Mouse (Mus musculus) MEL (cell line): Measurements from ENCODE around the gene Rbms2. TPM values are rescaled to one million over a fixed set of nuclear protein-coding genes. Genes with fewer than 3 reads are reported as not detected.
A peak's percentile ranks its signal among the peaks of the same experiment; 100 is the strongest.

Experiments used
- DNase-seq: peaks from one replicate; pipeline ENCODE4 v3.0.0; 2011; ENCODE audit warnings: low read depth, low spot score
- H3K27ac ChIP-seq: 2 replicates; pipeline ENCODE4 v1.5.1; 2012; ENCODE audit warnings: low read depth, mild to moderate bottlenecking, control low read depth, low read length, moderate library complexity; ENCODE audit not compliant: control insufficient read depth
- H3K27me3 ChIP-seq, 2 experiments: fragments of 150-350 bp in 1 of 2; sonication (generic) in 1 of 2; 2 replicates each; pipeline ENCODE4 v1.6.1; 2012; ENCODE audit warnings: low read length in 2 of 2, mild to moderate bottlenecking in 2 of 2, improper control_type of control experiment in 1 of 2, moderate library complexity in 1 of 2; ENCODE audit not compliant: insufficient read depth in 2 of 2, control insufficient read depth in 1 of 2
- H3K36me3 ChIP-seq, 2 experiments: 2 replicates each; pipeline ENCODE4 v1.6.1; 2012 to 2014; ENCODE audit warnings: low read length in 2 of 2, improper control_type of control experiment in 1 of 2, inconsistent platforms in 1 of 2, mild to moderate bottlenecking in 1 of 2; ENCODE audit not compliant: insufficient read depth in 2 of 2, control insufficient read depth in 1 of 2
- H3K4me1 ChIP-seq, 2 experiments: fragments of 150-350 bp in 1 of 2; sonication (generic) in 1 of 2; 2 replicates each; pipeline ENCODE4 v1.6.1; 2012; ENCODE audit warnings: low read length in 2 of 2, improper control_type of control experiment in 1 of 2, mild to moderate bottlenecking in 1 of 2; ENCODE audit not compliant: insufficient read depth in 2 of 2, control insufficient read depth in 1 of 2
- H3K4me3 ChIP-seq, 2 experiments: fragments of 150-350 bp in 1 of 2; sonication (generic) in 1 of 2; 2 replicates each; pipeline ENCODE4 v1.5.1; 2012; ENCODE audit warnings: low read depth in 2 of 2, low read length in 2 of 2, mild to moderate bottlenecking in 2 of 2, moderate library complexity in 2 of 2, control low read depth in 1 of 2, improper control_type of control experiment in 1 of 2; ENCODE audit not compliant: control insufficient read depth in 1 of 2, insufficient read depth in 1 of 2
- H3K79me2 ChIP-seq: 2 replicates; pipeline ENCODE4 v1.6.1; 2012; ENCODE audit warnings: mild to moderate bottlenecking, low read length, moderate library complexity; ENCODE audit not compliant: control insufficient read depth, poor library complexity, insufficient read depth
- H3K9ac ChIP-seq: 2 replicates; pipeline ENCODE4 v1.6.1; 2012; ENCODE audit warnings: low read depth, mild to moderate bottlenecking, control low read depth, low read length, moderate library complexity; ENCODE audit not compliant: control insufficient read depth, poor library complexity, severe bottlenecking
- H3K9me3 ChIP-seq: fragments of 150-350 bp; sonication (generic); replicated peaks from 2 replicates; pipeline ENCODE4 v1.6.1; 2012; ENCODE audit warnings: mild to moderate bottlenecking, low read length, improper control_type of control experiment, moderate library complexity; ENCODE audit not compliant: insufficient read depth
- CHD2 ChIP-seq: IDR thresholded peaks from 2 replicates; pipeline ENCODE4 v1.6.1; 2011; ENCODE audit warnings: low read length, improper control_type of control experiment
- E2F4 ChIP-seq: IDR thresholded peaks from 2 replicates; pipeline ENCODE4 v1.6.1; 2011; ENCODE audit warnings: low read depth, low read length, improper control_type of control experiment, borderline replicate concordance
- ELF1 ChIP-seq: IDR thresholded peaks from 2 replicates; pipeline ENCODE4 v1.6.1; 2014; ENCODE audit warnings: low read depth, mild to moderate bottlenecking, inconsistent platforms, low read length, improper control_type of control experiment, moderate library complexity
- EP300 ChIP-seq, 2 experiments: IDR thresholded peaks; 2 replicates each; pipeline ENCODE4 v1.6.1; 2011; ENCODE audit warnings: improper control_type of control experiment in 2 of 2, low read length in 2 of 2, low read depth in 1 of 2, mild to moderate bottlenecking in 1 of 2
- ETS1 ChIP-seq: IDR thresholded peaks from 2 replicates; pipeline ENCODE4 v1.6.1; 2012; ENCODE audit warnings: low read depth, mild to moderate bottlenecking, inconsistent platforms, low read length, improper control_type of control experiment, moderate library complexity
- JUND ChIP-seq: IDR thresholded peaks from 2 replicates; pipeline ENCODE4 v1.6.1; 2011; ENCODE audit warnings: low read depth, mild to moderate bottlenecking, improper control_type of control experiment, low read length
- KAT2A ChIP-seq: conservative IDR thresholded peaks from 2 replicates; pipeline ENCODE4 v1.6.1; 2012; ENCODE audit warnings: low read depth, low read length, improper control_type of control experiment, inconsistent platforms
- MAZ ChIP-seq: IDR thresholded peaks from 2 replicates; pipeline ENCODE4 v1.6.1; 2012; ENCODE audit warnings: low read depth, mild to moderate bottlenecking, inconsistent platforms, low read length, improper control_type of control experiment
- NRF1 ChIP-seq: IDR thresholded peaks from 2 replicates; pipeline ENCODE4 v1.6.1; 2014; ENCODE audit warnings: low read depth, mild to moderate bottlenecking, inconsistent platforms, low read length, improper control_type of control experiment, moderate library complexity; ENCODE audit not compliant: poor library complexity, insufficient read depth, severe bottlenecking
- POLR2A ChIP-seq, 2 experiments: IDR thresholded peaks; 2 replicates each; pipeline ENCODE4 v1.6.1; 2011 to 2012; ENCODE audit warnings: low read length in 2 of 2, mild to moderate bottlenecking in 2 of 2, control low read depth in 1 of 2, improper control_type of control experiment in 1 of 2, low read depth in 1 of 2, moderate library complexity in 1 of 2; ENCODE audit not compliant: control insufficient read depth in 1 of 2, insufficient read depth in 1 of 2, poor library complexity in 1 of 2
- POLR2AphosphoS5 ChIP-seq: IDR thresholded peaks from 2 replicates; pipeline ENCODE4 v1.6.1; 2012; ENCODE audit warnings: low read depth, borderline replicate concordance, mild to moderate bottlenecking, inconsistent platforms, low read length, moderate library complexity, mixed read lengths
- TBP ChIP-seq: IDR thresholded peaks from 2 replicates; pipeline ENCODE4 v1.8.0; 2011; ENCODE audit warnings: low read depth, low read length, improper control_type of control experiment
- ZC3H11A ChIP-seq: IDR thresholded peaks from 2 replicates; pipeline ENCODE4 v1.6.1; 2012; ENCODE audit warnings: low read depth, mild to moderate bottlenecking, inconsistent platforms, low read length, improper control_type of control experiment
- ZMIZ1 ChIP-seq: IDR thresholded peaks from 2 replicates; pipeline ENCODE4 v1.6.1; 2012; ENCODE audit warnings: low read depth, mild to moderate bottlenecking, inconsistent platforms, low read length, improper control_type of control experiment, moderate library complexity
- ZNF384 ChIP-seq: IDR thresholded peaks from 2 replicates; pipeline ENCODE4 v1.6.1; 2012; ENCODE audit warnings: low read depth, mild to moderate bottlenecking, inconsistent platforms, low read length, improper control_type of control experiment
- polyA plus RNA-seq, 2 experiments: library from polyadenylated mRNA; stranded (reverse) in 1 of 2; unstranded in 1 of 2; fragments of >175 nt in 1 of 2; fragments of >200 nt in 1 of 2; gene quantifications; 2 replicates each; pipeline versions ENCODE4 v1.2.1 to v1.2.4; 2012; ENCODE audit warnings: low replicate concordance in 2 of 2, low read depth in 1 of 2; ENCODE audit not compliant: insufficient read length in 2 of 2, insufficient read depth in 1 of 2, missing spikeins in 1 of 2
- total RNA-seq: library from RNA; depleted of rRNA; stranded (reverse); fragments of 300-350 nt; gene quantifications from 2 replicates; pipeline ENCODE4 v1.2.3, GENCODE M21; 2012; rRNA removed

Rbms2 gene
- 5.1 and 5.8 TPM in 2 replicates for total RNA-seq
- polyA plus RNA-seq, result 10 to 100 TPM in 1 of 2 experiments, not detected in 1; 23.5 TPM

DNA sequence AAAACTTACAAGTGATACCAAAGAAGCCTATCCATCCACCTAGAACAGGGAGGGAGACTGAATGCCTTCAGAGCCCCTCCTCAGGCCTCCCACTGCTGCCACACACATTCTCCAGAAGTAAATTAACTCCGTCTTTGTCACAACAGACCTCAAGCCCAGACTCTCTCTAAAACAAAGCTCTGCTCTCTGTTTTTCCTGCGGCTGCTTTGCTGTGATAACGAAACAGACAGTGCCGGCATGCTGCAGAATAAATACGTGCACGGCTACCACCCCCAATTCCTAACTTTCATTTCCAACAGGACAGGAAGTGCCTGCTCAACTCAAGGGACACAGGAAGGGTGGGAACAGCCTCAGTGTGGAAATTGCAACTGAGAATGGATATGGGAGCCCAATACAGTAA, at the start of gene Rbms2:
TSS of gene Rbms2 (minus strand) at position 309 of the 400 bp plus-strand sequence.
- no peaks in the 10 kb centered on the region for H3K9me3 ChIP-seq
- H3K9ac ChIP-seq, result peak within 1 kb of the TSS; percentile 28; the same call in 1 of the 2 replicates
- H3K36me3 ChIP-seq, result peaks cover 0 to 6% of the 10 kb centered on the region in 2 experiments; a peak in 2 of 4 replicates
- peak within 1 kb of the TSS; percentile 44 to 57 for H3K4me3 ChIP-seq
- peaks cover 2% of the 10 kb centered on the region; the same call in 1 of the 2 replicates for H3K79me2 ChIP-seq
- H3K27ac ChIP-seq, result no peak within 1 kb of the TSS
- DNase-seq, result peak; percentile 36
- no peaks in the 10 kb centered on the region for H3K27me3 ChIP-seq
- TF ChIP-seq ZNF384 (no peak), NRF1 (no peak), ZMIZ1 (no peak), MAZ (no peak), TBP (no peak), JUND (no peak), KAT2A (no peak), ETS1 (no peak), POLR2AphosphoS5 (no peak), E2F4 (no peak), POLR2A (IDR thresholded peaks at IDR 0.05; ENCODE audit: control insufficient read depth in 1 of 2, insufficient read depth in 1 of 2, low read depth in 1 of 2, low read length in 2 of 2, poor library complexity in 1 of 2) (no peak), CHD2 (no peak), ZC3H11A (no peak)
- peaks cover 0 to 5% of the 10 kb centered on the region in 2 experiments; a peak in 1 of 4 replicates for H3K4me1 ChIP-seq

DNA sequence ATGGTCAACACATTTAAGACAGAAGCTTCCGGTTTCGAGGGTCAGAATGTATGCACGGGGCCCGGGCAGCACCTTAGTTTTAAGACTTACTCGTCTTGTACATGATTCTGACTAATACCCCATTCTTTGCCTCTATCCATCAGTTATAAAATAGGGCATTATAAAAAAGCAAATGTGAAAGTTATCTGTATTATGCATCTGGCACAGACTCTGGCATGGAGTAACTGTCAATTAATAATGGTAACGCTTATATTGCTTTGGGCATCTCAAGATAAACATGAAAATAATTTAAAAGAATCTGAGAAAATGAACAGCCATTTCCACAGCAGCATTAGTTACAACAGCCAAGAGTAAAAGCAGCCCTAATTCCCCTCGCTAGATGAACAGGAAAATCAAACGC, 47.9 kb upstream of the Rbms2 start:
- Histone ChIP-seq H3K9ac (0 out of 2 replicates have a peak overlapping the region, but pooled peaks have one; percentile 8), H3K36me3 (peaks cover 0 to 10% of the 10 kb centered on the region in 2 experiments; a peak in 2 of 4 replicates), H3K4me1 (peaks cover 5 to 11% of the 10 kb centered on the region in 2 experiments), H3K4me3 (no peak overlapping the region)
- TF ChIP-seq ELF1 (no peak), MAZ (no peak), EP300 (IDR thresholded peaks at IDR 0.05; ENCODE audit: low read depth in 1 of 2, low read length in 2 of 2) (peak in 1 of 2 experiments; percentile 64; a peak in 3 of 4 replicates)
- TF ChIP-seq, all 39 proteins: peak for 1
- no peaks in the 10 kb centered on the region for H3K9me3 ChIP-seq
- DNase-seq, result no peak
- peaks cover 10% of the 10 kb centered on the region for H3K79me2 ChIP-seq
- H3K27ac ChIP-seq, result no peak overlapping the region
- H3K27me3 ChIP-seq, result no peaks in the 10 kb centered on the region
